Mouse (Mus musculus) kidney, adult 2 months (tissue): ENCODE measurements at regions not wholly inside any gene's neighbourhood (a gene's known extent, or its start where the extent isn't known, plus 50 kb on each side); places are given as distances from the start of the nearest gene placed in this dataset.

Experiments used
- CTCF ChIP-seq: fragments of 200-500 bp; conservative IDR thresholded peaks from 2 replicates; pipeline ENCODE4 v1.5.1; 2011; ENCODE audit warnings: low read depth, mild to moderate bottlenecking, control low read depth, low read length, moderate library complexity, mixed read lengths; ENCODE audit not compliant: insufficient read depth, insufficient read length
- POLR2A ChIP-seq: fragments of 200-500 bp; IDR thresholded peaks from one replicate; pipeline ENCODE4 v1.6.1; 2011; ENCODE audit warnings: low read depth, low read length, control low read depth

DNA sequence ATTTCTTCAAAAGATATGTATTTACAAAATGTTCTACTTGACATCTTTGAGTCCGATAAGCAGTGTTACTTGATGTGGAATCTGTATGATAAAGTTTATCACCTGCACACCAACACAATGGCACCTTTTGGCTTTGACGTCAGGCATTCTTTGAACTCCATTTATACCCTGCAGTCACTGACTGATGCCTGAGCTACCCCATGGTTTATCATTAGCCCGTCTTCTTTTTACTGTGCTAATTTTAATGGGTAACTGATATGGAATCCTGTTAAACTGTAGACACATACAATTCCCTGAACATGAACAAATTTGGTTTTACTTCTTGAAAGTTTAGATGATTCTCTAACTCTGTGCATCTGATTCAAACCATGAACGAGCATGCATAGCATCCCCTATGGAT, 253.8 kb upstream of the Klf6 start:
- TF ChIP-seq POLR2A (no peak), CTCF (no peak)
